Mouse (Mus musculus) bone marrow, adult 2 months (tissue): ENCODE data around the gene Fcamr. TPM values are rescaled to one million over a fixed set of nuclear protein-coding genes. Genes with fewer than 3 reads are reported as not detected.

Experiments used
- H3K27ac ChIP-seq: fragments of 200-500 bp; 2 replicates; pipeline ENCODE4 v1.5.1; 2012; ENCODE audit warnings: low read depth, mild to moderate bottlenecking, control low read depth, inconsistent platforms, low read length; ENCODE audit not compliant: control insufficient read depth, poor library complexity, insufficient read depth
- H3K4me1 ChIP-seq: fragments of 200-500 bp; 2 replicates; pipeline ENCODE4 v1.6.1; 2011; ENCODE audit warnings: low read length; ENCODE audit not compliant: control insufficient read depth, insufficient read depth
- H3K4me3 ChIP-seq: fragments of 200-500 bp; replicated peaks from 2 replicates; pipeline ENCODE3; 2011; ENCODE audit warnings: mild to moderate bottlenecking, low read depth, low read length, control low read depth; ENCODE audit not compliant: control insufficient read depth
- CTCF ChIP-seq: fragments of 200-500 bp; IDR thresholded peaks from 2 replicates; pipeline ENCODE4 v1.5.1; 2011; ENCODE audit warnings: low read length, control low read depth; ENCODE audit not compliant: control insufficient read depth, insufficient read depth
- POLR2A ChIP-seq: fragments of 200-500 bp; IDR thresholded peaks from 2 replicates; pipeline ENCODE4 v1.6.1; 2011; ENCODE audit warnings: low read depth, mild to moderate bottlenecking, control low read depth, low read length, borderline replicate concordance; ENCODE audit not compliant: control insufficient read depth
- WGBS: fragments of 180-500 bp; shearing (Covaris S2); methylation state at CpG from one replicate; pipeline ENCODE4 v1.1.7; 2018; 5-methylcytosine and 5-hydroxymethylcytosine counted together
- polyA plus RNA-seq: library from polyadenylated mRNA; stranded (reverse); fragments of >200 nt; gene quantifications from 2 replicates; pipeline ENCODE4 v1.2.4, GENCODE M21; 2011; ENCODE audit warnings: low replicate concordance; ENCODE audit not compliant: missing spikeins, insufficient read depth, insufficient read length

The Fcamr gene
- polyA plus RNA-seq, 1 experiment = not detected

- 44% methylated on average over 8 of the region's 8 CpGs for WGBS
- Histone ChIP-seq H3K27ac (no peak overlapping the region), H3K4me3 (no peak overlapping the region), H3K4me1 (no peaks in the 10 kb centered on the region)
- no peak for TF ChIP-seq CTCF
- TF ChIP-seq POLR2A = no peak
Observed at GRCm38 (mm10) chr1:130796967-130797684, 3.6 kb upstream of the Fcamr start.

GRCm38 (mm10) chr1:130798037-130798436 is 2.7 kb upstream of the Fcamr start:
- Histone ChIP-seq H3K4me3 (no peak overlapping the region), H3K4me1 (no peaks in the 10 kb centered on the region), H3K27ac (no peak overlapping the region)
- TF ChIP-seq POLR2A (no peak), CTCF (no peak)
- WGBS = 20% methylated on average over 6 of the region's 6 CpGs

- Histone ChIP-seq H3K4me3 (no peak overlapping the region), H3K4me1 (no peaks in the 10 kb centered on the region), H3K27ac (no peak overlapping the region)
- TF ChIP-seq POLR2A (no peak), CTCF (no peak)
- WGBS = 48% methylated on average over 3 of the region's 3 CpGs
Observed at GRCm38 (mm10) chr1:130798551-130798950, 2.2 kb upstream of the Fcamr start.

- WGBS = 73% methylated on average over 2 of the region's 2 CpGs
- TF ChIP-seq POLR2A = no peak
- no peak for TF ChIP-seq CTCF
Observed at GRCm38 (mm10) chr1:130799399-130799798, 1.3 kb upstream of the Fcamr start.

GRCm38 (mm10) chr1:130801511-130801910 is 809 bp downstream of the Fcamr start:
- 69% methylated on average over 2 of the region's 2 CpGs for WGBS
- TF ChIP-seq POLR2A (no peak), CTCF (no peak)
- no peaks in the 10 kb centered on the region for H3K4me1 ChIP-seq
- no peak overlapping the region for H3K4me3 ChIP-seq
- no peak overlapping the region for H3K27ac ChIP-seq

More at GRCm38 (mm10) chr1:130799399-130799798, 1.3 kb upstream of the Fcamr start:
- no peak overlapping the region for H3K4me3 ChIP-seq
- H3K27ac ChIP-seq = no peak overlapping the region
- no peaks in the 10 kb centered on the region for H3K4me1 ChIP-seq

GRCm38 (mm10) chr1:130802976-130803375 is 2.3 kb downstream of the Fcamr start:
- TF ChIP-seq POLR2A = no peak
- no peak for TF ChIP-seq CTCF
- Histone ChIP-seq H3K4me3 (no peak overlapping the region), H3K27ac (no peak overlapping the region), H3K4me1 (no peaks in the 10 kb centered on the region)
- 77% methylated on average over 6 of the region's 6 CpGs for WGBS

- TF ChIP-seq CTCF (no peak), POLR2A (no peak)
- WGBS = 87% methylated on average over 6 of the region's 6 CpGs
Observed at GRCm38 (mm10) chr1:130804279-130804678, 3.6 kb downstream of the Fcamr start.

GRCm38 (mm10) chr1:130810906-130811305 is 10.2 kb downstream of the Fcamr start:
- no peak for TF ChIP-seq CTCF
- no peak for TF ChIP-seq POLR2A
- WGBS = 73% methylated on average over 3 of the region's 3 CpGs
- Histone ChIP-seq H3K27ac (no peak overlapping the region), H3K4me3 (no peak overlapping the region), H3K4me1 (no peaks in the 10 kb centered on the region)

More at GRCm38 (mm10) chr1:130804279-130804678, 3.6 kb downstream of the Fcamr start:
- Histone ChIP-seq H3K27ac (no peak overlapping the region), H3K4me3 (no peak overlapping the region), H3K4me1 (no peaks in the 10 kb centered on the region)

GRCm38 (mm10) chr1:130811316-130811715 is 10.6 kb downstream of the Fcamr start:
- WGBS = 88% methylated on average over 17 of the region's 17 CpGs
- Histone ChIP-seq H3K27ac (no peak overlapping the region), H3K4me3 (no peak overlapping the region), H3K4me1 (no peaks in the 10 kb centered on the region)
- TF ChIP-seq CTCF (no peak), POLR2A (no peak)
